Mouse (Mus musculus) limb, embryonic 14.5 days (tissue): ENCODE results near the gene Rexo4. TPM values are rescaled to one million over a fixed set of nuclear protein-coding genes. Genes with fewer than 3 reads are reported as not detected.

Experiments
- ATAC-seq: fragments of 200-750 bp; cut with Nextera tagmentation; 2 replicates; pipeline ENCODE4 v1.8.0; 2017; ENCODE audit warnings: low read depth, moderate number of reproducible peaks, moderate TSS enrichment; ENCODE audit not compliant: low FRiP score
- DNase-seq: peaks from one replicate; pipeline ENCODE4 v3.0.0-alpha.2; 2015; ENCODE audit warnings: low spot score
- H3K27ac ChIP-seq: fragments of 300-500 bp; sonication (generic); replicated peaks from 2 replicates; pipeline ENCODE4 v1.5.1; 2014; ENCODE audit warnings: low read depth, mild to moderate bottlenecking, low read length, moderate library complexity, mixed read lengths
- H3K27me3 ChIP-seq: fragments of 300-500 bp; sonication (generic); 2 replicates; pipeline ENCODE4 v1.6.1; 2014; ENCODE audit warnings: low read length, mixed read lengths; ENCODE audit not compliant: control insufficient read depth, insufficient read depth
- H3K36me3 ChIP-seq: fragments of 300-500 bp; sonication (generic); 2 replicates; pipeline ENCODE4 v1.6.1; 2014; ENCODE audit warnings: mild to moderate bottlenecking, low read length, moderate library complexity, mixed read lengths; ENCODE audit not compliant: control insufficient read depth, insufficient read depth
- H3K4me1 ChIP-seq: fragments of 300-500 bp; sonication (generic); 2 replicates; pipeline ENCODE4 v1.6.1; 2014; ENCODE audit warnings: antibody characterized with exemption, low read length, mixed read lengths; ENCODE audit not compliant: control insufficient read depth, insufficient read depth
- H3K4me2 ChIP-seq: fragments of 300-500 bp; sonication (generic); replicated peaks from 2 replicates; pipeline ENCODE4 v1.6.1; 2014; ENCODE audit warnings: low read depth, mild to moderate bottlenecking, low read length, moderate library complexity; ENCODE audit not compliant: severe bottlenecking
- H3K4me3 ChIP-seq: fragments of 300-500 bp; sonication (generic); replicated peaks from 2 replicates; pipeline ENCODE4 v1.5.1; 2014; ENCODE audit warnings: low read length
- H3K9ac ChIP-seq: fragments of 300-500 bp; sonication (generic); 2 replicates; pipeline ENCODE4 v1.6.1; 2014; ENCODE audit warnings: mild to moderate bottlenecking, low read depth, low read length, moderate library complexity; ENCODE audit not compliant: severe bottlenecking
- H3K9me3 ChIP-seq: fragments of 300-500 bp; sonication (generic); 2 replicates; pipeline ENCODE4 v1.6.1; 2016; ENCODE audit warnings: low read length; ENCODE audit not compliant: control insufficient read depth
- POLR2A ChIP-seq: fragments of 200-500 bp; IDR thresholded peaks from 2 replicates; pipeline ENCODE4 v1.8.0; 2012; ENCODE audit warnings: inconsistent platforms, mild to moderate bottlenecking, moderate library complexity, borderline replicate concordance; ENCODE audit not compliant: insufficient read depth, insufficient read length; ENCODE audit errors: extremely low read depth
- WGBS: fragments of 180-500 bp; shearing (Covaris S2); extraction: QIAGEN DNeasy Blood & Tissue Kit; methylation state at CpG from one replicate; pipeline ENCODE4 v1.1.7; 2014; 5-methylcytosine and 5-hydroxymethylcytosine counted together
- polyA plus RNA-seq, 2 experiments: library from polyadenylated mRNA; depleted of rRNA in 1 of 2; stranded (reverse) in 1 of 2; unstranded in 1 of 2; fragments of >200 nt; fragmentation: Nextera tagmentation in 1 of 2; extraction: Ambion mirVana in 1 of 2; gene quantifications; 2 replicates each; pipeline versions ENCODE4 v1.2.1 to v1.2.3; 2012 to 2014

Rexo4 gene
- polyA plus RNA-seq, 2 experiments: 46.1 to 64.3 TPM

GRCm38 (mm10) chr2:26950411-26950810, 13.8 kb downstream of the Rexo4 start:
- Histone ChIP-seq H3K4me2 (no peak overlapping the region), H3K4me1 (no peaks in the 10 kb centered on the region), H3K27me3 (no peaks in the 10 kb centered on the region), H3K9ac (no peak overlapping the region), H3K36me3 (peaks cover 54% of the 10 kb centered on the region), H3K4me3 (no peak overlapping the region), H3K27ac (no peak overlapping the region), H3K9me3 (no peaks in the 10 kb centered on the region)
- DNase-seq (no peak), ATAC-seq (no peak)
- 74% methylated on average over 2 of the region's 2 CpGs for WGBS
- TF ChIP-seq POLR2A: no peak

- Histone ChIP-seq H3K36me3 (peaks cover 2% of the 10 kb centered on the region; the same call in 1 of the 2 replicates), H3K9me3 (no peaks in the 10 kb centered on the region), H3K27me3 (no peaks in the 10 kb centered on the region), H3K27ac (no peak overlapping the region), H3K4me2 (no peak overlapping the region), H3K4me3 (no peak overlapping the region), H3K4me1 (no peaks in the 10 kb centered on the region), H3K9ac (no peak overlapping the region)
- TF ChIP-seq POLR2A: no peak
- ATAC-seq: no peak
- WGBS: 83% methylated on average over 3 of the region's 3 CpGs
- no peak for DNase-seq
Observed at GRCm38 (mm10) chr2:26943253-26943652, 20.9 kb downstream of the Rexo4 start.

DNA sequence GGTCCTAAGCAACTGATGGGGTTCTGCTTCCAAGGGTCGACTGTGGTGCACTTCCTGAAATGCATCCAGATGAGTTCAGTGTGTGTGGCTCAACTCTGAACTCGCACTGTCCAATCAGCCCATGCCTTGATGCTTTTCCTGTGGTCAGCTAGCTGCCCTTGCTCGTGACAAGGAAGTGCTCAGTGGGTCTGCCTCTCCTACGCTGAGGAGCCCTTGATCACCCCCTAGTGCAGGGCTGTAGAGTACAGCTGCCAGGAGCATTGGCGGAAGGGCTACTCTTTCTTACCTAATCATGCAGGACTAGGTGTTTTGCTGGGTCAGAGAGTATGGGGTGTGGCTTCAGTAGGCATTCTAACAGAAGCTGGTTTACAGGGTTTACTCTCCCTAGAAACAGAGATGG, 22.6 kb downstream of the Rexo4 start:
- Histone ChIP-seq H3K9me3 (no peaks in the 10 kb centered on the region), H3K4me3 (no peak overlapping the region), H3K27ac (no peak overlapping the region), H3K27me3 (no peaks in the 10 kb centered on the region), H3K9ac (no peak overlapping the region), H3K4me2 (no peak overlapping the region), H3K36me3 (no peaks in the 10 kb centered on the region), H3K4me1 (no peaks in the 10 kb centered on the region)
- DNase-seq (no peak), ATAC-seq (no peak)
- TF ChIP-seq POLR2A: no peak
- WGBS: 56% methylated on average over 5 of the region's 5 CpGs

DNA sequence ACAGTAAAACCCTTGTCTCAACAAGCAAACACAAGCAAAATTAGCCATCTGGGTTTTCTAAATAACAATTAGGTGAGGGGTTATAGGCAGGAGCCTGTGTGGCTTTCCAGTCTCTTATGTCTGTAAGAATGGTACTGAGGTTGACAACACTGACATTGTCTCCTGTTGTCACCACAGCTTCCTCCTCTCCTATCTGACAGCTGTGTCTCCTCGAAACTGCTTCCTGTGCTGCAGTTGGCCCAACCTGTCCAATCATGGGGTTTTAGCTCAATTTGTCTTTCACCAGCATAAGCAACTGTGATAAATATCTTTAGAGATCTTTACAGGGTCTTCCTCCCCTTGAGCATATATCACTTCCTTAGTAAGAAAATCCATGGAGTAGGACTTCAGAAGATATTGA, 27.8 kb downstream of the Rexo4 start:
- DNase-seq (no peak), ATAC-seq (no peak)
- Histone ChIP-seq H3K27me3 (no peaks in the 10 kb centered on the region), H3K4me3 (no peak overlapping the region), H3K27ac (no peak overlapping the region), H3K36me3 (peaks cover 4% of the 10 kb centered on the region; the same call in 1 of the 2 replicates), H3K4me1 (peaks cover 9% of the 10 kb centered on the region), H3K4me2 (no peak overlapping the region), H3K9me3 (no peaks in the 10 kb centered on the region), H3K9ac (no peak overlapping the region)
- 53% methylated on average over 1 of the region's 1 CpGs for WGBS
- TF ChIP-seq POLR2A: no peak

DNA sequence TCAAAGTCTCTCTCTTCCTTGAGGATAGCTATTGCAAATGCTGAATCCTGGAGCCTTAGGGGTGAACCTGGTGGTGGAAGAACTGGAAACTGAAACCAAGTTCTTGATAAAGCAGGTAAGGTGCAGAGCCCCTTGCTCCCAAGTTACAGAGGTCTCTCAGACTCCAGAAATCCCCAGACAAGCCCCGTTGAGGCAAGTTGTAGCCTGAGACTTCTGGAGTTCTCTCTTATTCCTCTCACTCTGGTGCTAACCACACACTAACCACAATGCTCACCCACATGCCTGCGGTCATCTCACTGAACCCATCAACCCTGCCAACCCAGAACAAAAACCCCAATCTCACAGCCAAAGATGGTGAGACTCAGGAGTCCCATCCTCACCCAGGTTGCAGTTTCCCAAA, 28.9 kb downstream of the Rexo4 start:
- no peak overlapping the region for H3K9ac ChIP-seq
- no peak for ATAC-seq

More for the DNA sequence above, 28.9 kb downstream of the Rexo4 start:
- no peak overlapping the region for H3K27ac ChIP-seq
- DNase-seq: no peak
- no peak overlapping the region for H3K4me3 ChIP-seq
- H3K4me1 ChIP-seq: peaks cover 20% of the 10 kb centered on the region
- peaks cover 16% of the 10 kb centered on the region for H3K36me3 ChIP-seq
- H3K27me3 ChIP-seq: no peaks in the 10 kb centered on the region
- H3K4me2 ChIP-seq: no peak overlapping the region
- TF ChIP-seq POLR2A: no peak
- no peaks in the 10 kb centered on the region for H3K9me3 ChIP-seq
- WGBS: 94% methylated on average over 2 of the region's 2 CpGs
